Mouse (Mus musculus): ENCODE measurements around the gene Os9.

DNA sequence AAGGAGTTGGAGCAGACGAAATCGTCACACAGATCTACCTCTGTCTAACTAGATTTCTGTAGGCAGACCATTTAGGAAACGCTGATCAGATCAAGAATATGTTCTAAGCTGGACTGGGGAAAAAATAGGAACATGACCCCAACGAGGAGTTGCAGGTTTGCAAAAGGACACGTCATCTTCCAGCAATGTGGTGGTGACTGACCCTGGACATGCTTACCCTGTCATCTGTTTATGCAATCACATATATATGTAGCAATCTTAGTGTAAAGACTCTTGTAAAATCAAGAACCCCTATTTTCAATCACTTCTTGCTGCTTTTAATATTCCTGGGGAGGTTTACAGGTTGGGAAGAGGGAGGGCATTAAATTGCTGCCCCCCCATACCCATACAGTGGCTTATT is 58.4 kb downstream of the Os9 start:
- TF ChIP-seq CTCF (IDR thresholded peaks at IDR 0.05) (no peak), POLR2A (IDR thresholded peaks at IDR 0.05; ENCODE audit: insufficient read depth, low read depth, low read length) (no peak), EP300 (IDR thresholded peaks at IDR 0.05; ENCODE audit: insufficient read depth, low read depth, low read length) (no peak)
